Mouse (Mus musculus) kidney, adult 2 months (tissue): ENCODE results near the gene Poldip3.

ENCODE experiments used
- CTCF ChIP-seq: fragments of 200-500 bp; conservative IDR thresholded peaks from 2 replicates; pipeline ENCODE4 v1.5.1; 2011; ENCODE audit warnings: low read depth, mild to moderate bottlenecking, control low read depth, low read length, moderate library complexity, mixed read lengths; ENCODE audit not compliant: insufficient read depth, insufficient read length
- POLR2A ChIP-seq: fragments of 200-500 bp; IDR thresholded peaks from one replicate; pipeline ENCODE4 v1.6.1; 2011; ENCODE audit warnings: low read depth, low read length, control low read depth

DNA sequence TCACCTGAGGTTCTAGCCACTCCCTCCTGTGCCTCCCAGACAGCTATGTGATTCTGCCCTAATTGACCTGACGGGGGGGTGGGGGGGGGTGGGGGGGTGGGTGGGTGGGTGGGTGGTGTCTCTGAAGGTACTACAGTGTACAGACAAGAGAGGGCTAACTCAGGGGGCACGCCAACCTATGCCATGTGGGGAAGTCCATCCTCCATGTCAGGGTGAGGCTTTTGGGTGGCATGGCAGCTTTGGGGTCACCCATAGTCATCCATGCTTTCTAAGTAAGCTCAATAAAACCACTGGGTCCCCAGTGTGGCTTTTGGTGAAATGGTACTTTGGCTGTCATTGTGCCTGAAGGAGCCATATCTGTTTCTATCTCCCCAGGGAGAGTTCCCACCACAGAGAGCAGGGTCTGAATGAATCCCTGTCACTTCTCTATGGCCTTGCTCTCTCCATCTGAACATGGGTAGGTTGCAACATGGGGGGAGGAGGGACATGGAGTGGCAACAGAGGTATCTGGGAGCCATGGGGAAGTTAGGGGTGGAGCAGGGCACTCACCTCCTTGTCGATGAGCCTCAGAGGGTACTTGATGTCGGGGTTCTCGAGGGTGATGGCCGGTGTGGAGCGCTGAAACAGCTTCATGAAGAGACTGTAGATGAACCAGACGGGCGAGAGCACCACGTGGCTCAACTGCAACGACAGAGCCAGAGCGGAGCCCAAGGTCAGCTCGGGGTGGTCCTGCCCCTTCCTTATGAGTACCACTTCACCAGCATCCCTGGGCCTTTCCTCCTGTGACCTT, 16.5 kb upstream of the Poldip3 start:
- TF ChIP-seq CTCF: no peak
- no peak for TF ChIP-seq POLR2A
